Mouse (Mus musculus) gastrocnemius, postnatal 36 days (tissue): Measurements from ENCODE around the gene Gm49366. TPM values are rescaled to one million over a fixed set of nuclear protein-coding genes. Genes with fewer than 3 reads are reported as not detected.
"Not testable (repeated sequence)": the region's sequence is repeated elsewhere in the genome, so short reads cannot be mapped to it uniquely, and the experiment has no call there.

Source experiments
- DNase-seq, 2 experiments: peaks; one replicate each; pipeline ENCODE4 v3.0.0; 2022
- intact Hi-C: fragments of 180-260 bp; cut with DNase I; formaldehyde crosslinking; loops from one replicate; pipeline ENCODE4 v1.15.1; 2025
- total RNA-seq, 2 experiments: library from RNA; stranded (reverse); gene quantifications; 2 replicates each; pipeline ENCODE4 v1.2.3; 2021

Gene Gm49366
- total RNA-seq, 2 experiments from 2014 or later, result not detected

DNA sequence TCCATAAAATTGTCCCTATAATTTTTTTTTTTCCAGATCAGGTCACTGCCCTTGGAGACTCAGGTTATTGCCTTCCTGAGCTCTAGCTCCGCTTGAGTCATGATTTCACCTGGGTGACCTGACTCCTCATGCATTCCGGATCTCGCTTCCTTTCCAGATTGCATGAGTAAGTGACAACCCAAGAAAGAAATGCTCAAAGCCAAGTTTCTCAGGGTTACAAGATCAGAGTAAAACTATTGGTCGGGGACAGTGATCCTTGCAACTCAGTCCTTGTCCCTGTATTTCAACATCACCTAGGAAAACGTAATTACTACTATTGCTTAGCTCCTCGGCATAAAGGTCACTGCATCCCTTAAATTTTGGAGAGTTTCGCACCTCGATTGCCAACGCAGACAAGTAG, 30.3 kb downstream of the Gm49366 start, which contains the start of gene Acot5:
Gene Acot5, plus strand, starts transcription at position 340 of the 400 bp plus-strand sequence.
- intact Hi-C loops, result no loop called here
- DNase-seq, result no peak

DNA sequence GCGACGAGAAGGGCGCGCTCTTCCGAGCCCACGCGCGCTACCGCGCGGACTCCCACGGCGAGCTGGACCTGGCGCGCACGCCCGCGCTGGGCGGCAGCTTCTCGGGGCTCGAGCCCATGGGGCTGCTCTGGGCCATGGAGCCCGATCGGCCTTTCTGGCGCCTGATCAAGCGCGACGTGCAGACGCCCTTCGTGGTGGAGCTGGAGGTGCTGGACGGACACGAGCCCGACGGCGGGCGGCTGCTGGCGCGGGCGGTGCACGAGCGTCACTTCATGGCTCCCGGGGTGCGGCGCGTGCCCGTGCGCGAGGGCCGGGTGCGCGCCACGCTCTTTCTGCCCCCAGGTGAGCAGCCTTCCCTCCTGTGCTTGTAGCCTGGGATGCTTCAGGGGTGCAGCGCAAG, 30.8 kb downstream of the Gm49366 start:
- intact Hi-C loops, result not testable (repeated sequence)
- peak in 1 of 2 experiments; percentile 18 for DNase-seq

DNA sequence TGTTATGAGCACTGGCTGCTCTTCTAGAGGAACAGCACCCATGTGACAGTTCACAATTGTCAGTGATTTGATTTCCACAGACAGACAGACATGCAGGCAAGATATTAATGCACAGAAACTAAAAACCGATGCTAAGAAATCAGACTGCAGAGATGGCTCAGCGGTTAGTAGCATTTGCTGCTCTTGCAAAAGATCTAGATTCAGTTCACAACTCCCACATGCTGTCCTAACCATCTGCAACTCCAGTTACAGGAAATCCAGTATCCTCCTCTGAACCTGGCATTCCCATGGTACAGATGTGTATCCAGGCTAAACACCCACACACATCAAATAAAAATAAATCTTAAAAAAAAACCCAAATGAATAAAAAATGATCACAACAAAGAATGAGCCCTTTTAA, 33.0 kb downstream of the Gm49366 start:
- intact Hi-C loops, result no loop called here
- no peak for DNase-seq

DNA sequence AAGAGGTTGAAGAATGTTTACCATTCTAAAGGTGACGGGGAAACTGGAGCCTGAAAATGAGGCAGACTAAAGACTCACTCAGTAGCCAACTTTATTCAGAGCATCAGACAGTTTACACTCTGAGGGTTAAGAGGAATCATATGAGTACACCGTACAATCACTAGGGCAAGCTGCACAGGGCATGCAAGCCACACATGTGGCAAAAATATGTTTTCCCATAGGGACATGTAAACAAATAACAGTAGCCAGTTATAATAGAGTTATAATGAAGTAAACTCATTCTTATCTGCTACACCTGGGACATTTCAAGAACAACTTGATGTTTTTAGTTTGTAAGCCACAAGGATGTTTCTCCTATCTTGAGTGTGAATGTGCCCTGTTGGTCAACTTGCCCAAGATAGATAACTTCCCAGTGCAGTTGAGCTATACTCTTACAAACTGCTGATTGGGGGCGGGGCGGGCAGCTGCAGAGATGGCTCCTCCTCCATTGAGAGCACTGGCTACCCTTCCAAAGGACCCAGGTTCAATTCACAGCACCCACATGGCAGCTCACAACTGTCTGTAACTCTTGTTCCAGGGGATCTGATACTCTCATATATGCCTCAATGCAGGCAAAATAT, 38.7 kb downstream of the Gm49366 start:
- intact Hi-C loops, result no loop called here
- DNase-seq, result no peak

DNA sequence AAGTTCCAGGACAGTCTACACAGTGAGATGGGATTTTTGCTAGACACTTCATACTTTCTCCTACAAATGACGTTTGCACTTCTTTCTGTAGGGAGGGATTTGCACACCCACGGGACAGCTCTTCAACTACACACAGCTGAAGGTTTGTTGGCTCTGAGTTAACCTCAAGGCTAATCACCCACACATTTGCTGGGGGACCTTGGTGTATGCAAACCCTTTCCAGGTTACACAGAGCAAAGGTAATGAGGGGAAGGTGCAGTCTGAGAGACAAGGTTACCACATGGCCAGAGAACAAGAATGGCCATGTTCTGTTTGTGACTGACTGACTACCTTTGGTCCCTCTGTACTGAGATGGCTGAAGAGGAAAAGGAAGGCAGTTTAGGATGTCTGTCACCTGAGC, 45.1 kb downstream of the Gm49366 start:
- no peak for DNase-seq
- intact Hi-C loops, result no loop called here

DNA sequence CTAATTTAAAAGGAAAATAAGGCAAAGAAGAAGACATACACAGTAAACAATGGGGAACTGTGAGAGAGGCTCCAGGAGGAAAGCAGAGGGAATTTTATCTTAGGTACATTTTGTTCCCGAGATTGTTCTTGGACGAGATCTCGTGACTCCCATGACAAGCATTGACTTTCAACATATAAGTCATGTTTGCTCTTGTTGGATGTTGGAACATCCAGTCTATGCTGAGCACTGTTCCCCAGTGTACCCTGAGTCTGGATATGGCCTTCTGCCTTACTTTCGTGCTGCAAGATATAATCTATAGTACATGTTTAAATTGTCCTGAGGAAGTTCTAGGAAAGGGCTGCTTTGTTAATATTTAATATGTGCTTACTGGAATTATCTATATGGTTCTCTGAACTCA, 45.8 kb downstream of the Gm49366 start:
- intact Hi-C loops, result no loop called here
- DNase-seq, result no peak

DNA sequence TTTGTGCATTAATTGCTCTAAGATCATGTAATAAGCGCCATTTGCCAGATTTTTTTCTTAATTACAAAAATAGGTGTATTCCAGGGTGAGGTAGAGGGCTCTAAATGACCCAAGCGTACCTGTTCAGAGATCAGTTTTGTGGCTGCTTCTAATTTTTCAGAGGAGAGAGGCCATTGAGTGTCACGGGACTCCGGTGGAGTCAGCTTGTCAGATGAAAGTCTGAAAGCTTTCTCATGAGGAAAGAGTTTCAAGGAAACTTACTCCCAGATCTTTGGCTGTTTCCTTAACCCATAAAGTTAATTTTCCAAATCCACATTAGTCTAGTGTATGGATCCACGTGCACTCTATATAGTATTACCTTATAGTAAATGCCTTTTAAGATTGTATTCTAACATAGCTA, 55.9 kb downstream of the Gm49366 start:
- DNase-seq, result not testable (repeated sequence)

DNA sequence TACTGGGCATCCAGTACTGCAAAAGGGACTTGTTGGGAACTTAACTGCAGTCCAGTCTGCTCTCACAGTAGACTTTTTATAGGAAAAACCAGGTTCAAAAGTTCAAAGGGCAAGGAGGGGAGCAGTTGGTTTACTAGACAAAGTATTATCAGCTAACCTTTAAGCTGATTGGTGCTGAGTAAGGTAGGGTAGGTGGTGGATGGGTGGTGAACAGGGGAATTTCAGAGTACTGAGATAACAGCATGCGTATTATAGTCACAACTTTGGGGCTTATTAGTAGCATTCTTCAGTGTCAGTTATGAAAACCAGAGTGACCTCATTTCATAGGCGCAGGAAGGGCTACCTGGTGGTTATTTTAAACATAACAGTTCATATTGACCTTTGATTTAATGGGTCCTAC, 60.9 kb downstream of the Gm49366 start:
- intact Hi-C loops, result no loop called here
- DNase-seq, result no peak

More for the DNA sequence above, 55.9 kb downstream of the Gm49366 start:
- intact Hi-C loops, result not testable (repeated sequence)

DNA sequence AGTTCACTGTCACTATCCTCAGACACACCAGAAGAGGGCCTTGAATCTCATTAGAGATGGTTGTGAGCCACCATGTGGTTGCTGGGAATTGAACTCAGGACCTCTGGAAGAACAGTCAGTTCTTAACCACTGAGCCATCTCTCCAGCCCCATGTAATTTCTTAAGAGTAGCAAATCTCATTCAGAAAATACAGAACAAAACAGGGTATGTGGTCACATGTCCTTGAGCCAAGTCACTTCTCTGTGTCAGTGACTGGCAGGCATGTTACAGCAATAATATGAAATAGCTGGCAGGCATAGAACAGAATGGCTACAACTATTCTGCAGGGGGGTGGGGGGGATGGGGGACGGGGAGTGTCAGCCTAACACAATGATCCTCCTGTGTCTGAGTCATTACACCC, 61.3 kb downstream of the Gm49366 start:
- intact Hi-C loops, result no loop called here
- DNase-seq, result no peak

DNA sequence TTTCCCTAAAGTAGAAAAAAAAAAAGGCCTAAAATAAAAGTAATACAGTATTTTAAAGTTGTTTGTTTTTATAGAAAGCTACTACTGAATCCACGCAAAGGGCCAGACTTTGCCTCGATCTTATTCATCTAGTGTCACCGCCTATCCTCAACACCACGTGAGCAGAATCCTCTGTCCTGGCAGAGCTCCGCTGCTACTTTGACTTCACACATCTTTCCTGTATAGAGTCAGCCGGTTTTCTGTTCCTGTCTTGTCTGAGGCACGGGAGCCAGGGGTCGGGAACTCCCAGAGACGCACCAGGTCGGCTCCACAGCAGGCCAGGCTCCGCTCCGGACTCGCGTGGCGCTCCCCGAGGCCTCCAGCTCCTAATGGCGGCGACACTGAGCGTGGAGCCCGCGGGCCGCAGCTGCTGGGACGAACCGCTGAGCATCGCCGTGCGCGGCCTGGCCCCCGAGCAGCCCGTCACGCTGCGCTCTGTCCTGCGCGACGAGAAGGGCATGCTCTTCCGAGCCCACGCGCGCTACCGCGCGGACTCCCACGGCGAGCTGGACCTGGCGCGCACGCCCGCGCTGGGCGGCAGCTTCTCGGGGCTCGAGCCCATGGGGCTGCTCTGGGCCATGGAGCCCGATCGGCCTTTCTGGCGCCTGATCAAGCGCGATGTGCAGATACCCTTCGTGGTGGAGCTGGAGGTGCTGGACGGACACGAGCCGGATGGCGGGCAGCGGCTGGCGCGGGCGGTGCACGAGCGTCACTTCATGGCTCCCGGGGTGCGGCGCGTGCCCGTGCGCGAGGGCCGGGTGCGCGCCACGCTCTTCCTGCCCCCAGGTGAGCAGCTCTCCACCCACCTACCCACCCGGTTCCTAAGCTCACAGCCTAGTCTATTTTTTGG, 62.1 kb downstream of the Gm49366 start, which contains the start of gene Acot6:
Gene Acot6, plus strand, starts transcription at position 51 of the 889 bp plus-strand sequence.
- DNase-seq, result peak; percentile 11 to 40
- intact Hi-C loops, result not testable (repeated sequence)

DNA sequence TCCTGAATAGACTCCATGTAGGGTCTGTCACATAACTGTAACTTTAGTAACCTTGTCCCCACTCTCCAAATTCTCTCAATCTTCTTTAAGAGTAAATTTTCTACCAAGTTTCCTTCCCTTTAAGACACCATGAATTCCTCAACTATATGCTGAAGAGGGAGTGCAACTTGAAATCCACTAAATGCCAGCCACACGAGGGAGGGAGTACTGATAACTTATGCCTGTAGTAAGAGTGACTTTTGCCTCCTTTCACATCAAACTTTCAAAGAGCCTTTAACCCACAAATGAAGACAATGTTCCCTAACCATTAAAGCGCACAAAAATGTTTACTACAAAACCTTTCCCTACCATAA, 62.7 kb downstream of the Gm49366 start:
- intact Hi-C loops, result no loop called here
- DNase-seq, result no peak

DNA sequence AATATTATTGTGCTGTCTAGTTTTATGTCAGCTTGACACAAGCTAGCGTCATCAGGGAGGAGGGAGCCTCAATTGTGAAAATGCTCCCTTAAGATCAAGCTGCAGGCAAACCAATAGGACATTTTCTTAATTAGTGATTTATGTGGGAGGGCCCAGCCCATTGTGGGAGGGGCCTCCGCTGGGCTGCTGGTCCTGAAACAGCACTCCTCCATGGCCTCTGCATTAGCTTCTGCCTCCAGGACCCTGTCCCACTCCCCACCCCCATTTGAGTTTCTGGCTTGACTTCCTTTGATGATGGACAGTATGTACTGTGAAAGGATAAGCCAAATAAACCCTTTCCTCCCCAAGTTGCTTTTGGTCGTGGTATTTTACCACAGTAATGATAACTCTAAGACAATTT, 68.3 kb downstream of the Gm49366 start:
- intact Hi-C loops, result no loop called here
- no peak for DNase-seq

DNA sequence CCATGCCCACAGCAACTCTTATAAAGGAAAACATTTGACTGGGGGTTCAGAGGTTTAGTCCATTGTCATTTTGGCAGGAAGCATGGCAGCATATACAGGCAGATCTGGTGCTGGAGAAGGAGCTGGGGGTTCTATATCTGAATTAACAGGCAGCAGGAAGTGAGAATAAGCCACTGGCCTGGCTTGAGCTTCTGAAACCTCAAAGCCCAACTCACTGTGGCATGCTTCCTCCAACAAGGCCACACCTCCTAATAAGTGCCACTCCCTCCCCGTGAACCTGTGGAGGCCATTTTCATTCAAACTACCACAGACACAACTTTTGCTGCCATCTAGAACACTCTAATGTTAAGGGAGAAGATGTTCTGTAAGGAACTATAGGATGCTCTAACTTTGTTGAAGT, 69.0 kb downstream of the Gm49366 start:
- no peak for DNase-seq
- intact Hi-C loops, result no loop called here

Other genes with a start within 250 kb of the Gm49366 start
- gene Numb, start 117.0 kb upstream of the Gm49366 start, total RNA-seq, result 10 to 100 TPM; 13.8 to 17.3 TPM
- 1 to 10 TPM; 3.2 to 4.1 TPM for gene Riox1, start 88.3 kb upstream of the Gm49366 start, total RNA-seq
- not detected for gene Heatr4, start 54.1 kb upstream of the Gm49366 start, total RNA-seq
- 10 to 100 TPM; 16.6 to 28.5 TPM for gene Acot2, start 51.1 kb upstream of the Gm49366 start, total RNA-seq
- 1 to 10 TPM; 3.8 to 7.4 TPM for gene Acot1, start 29.4 kb upstream of the Gm49366 start, total RNA-seq
- under 1 TPM; 0.10 to 0.15 TPM for gene Acot4, start 556 bp upstream of the Gm49366 start, total RNA-seq
- gene Acot3, start 13.2 kb downstream of the Gm49366 start, total RNA-seq, result not detected
- gene Acot5, start 30.4 kb downstream of the Gm49366 start, total RNA-seq, result not detected
- 1 to 10 TPM; 1.4 to 2.2 TPM for gene Acot6, start 61.7 kb downstream of the Gm49366 start, total RNA-seq
- gene Dnal1, start 75.4 kb downstream of the Gm49366 start, total RNA-seq, result 1 to 10 TPM; 5.9 to 8.1 TPM
- gene Pnma1, start 109.6 kb downstream of the Gm49366 start, total RNA-seq, result under 1 TPM; 0.15 to 0.18 TPM
- gene Elmsan1, start 179.9 kb downstream of the Gm49366 start, total RNA-seq, result 10 to 100 TPM in 1 of 2 experiments, 1 to 10 TPM in 1; 6.5 to 10.4 TPM
- gene Ptgr2, start 246.3 kb downstream of the Gm49366 start, total RNA-seq, result 10 to 100 TPM; 61.1 to 67.9 TPM